Mouse (Mus musculus) testis, postnatal 14 days (tissue): Measurements from ENCODE around the gene Cphx2.
"Not testable (repeated sequence)": the region's sequence is repeated elsewhere in the genome, so short reads cannot be mapped to it uniquely, and the experiment has no call there.

Experiments
- DNase-seq: peaks from one replicate; pipeline ENCODE4 v3.0.0; 2021; ENCODE audit warnings: low spot score

The Cphx2 gene

GRCm38 (mm10) chr14:26081216-26081615, at the start of gene Cphx2:
Gene Cphx2 (plus strand): TSS chr14:26081516.
- DNase-seq: not testable (repeated sequence)

- DNase-seq: not testable (repeated sequence)
Observed at GRCm38 (mm10) chr14:26034364-26034763, 47.0 kb upstream of the Cphx2 start.

DNA sequence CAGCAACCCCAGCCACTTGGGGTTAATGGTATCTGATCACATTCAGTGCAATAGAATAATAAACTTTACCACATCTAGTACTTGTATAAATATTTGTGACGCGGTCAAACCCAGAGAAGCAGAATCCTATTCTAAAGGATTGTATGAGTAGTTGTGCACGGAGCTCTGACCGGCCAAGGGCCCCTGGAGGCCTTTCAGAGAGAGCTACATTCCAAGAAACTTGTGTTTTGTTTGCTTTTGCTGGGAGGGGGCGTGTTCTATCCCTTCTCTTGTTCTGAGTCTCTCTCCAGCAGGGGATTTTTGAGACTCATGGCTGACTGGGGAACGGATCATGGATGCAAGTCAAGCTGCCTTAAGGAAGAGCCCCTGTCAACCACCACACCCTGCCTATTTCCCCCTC, 45.9 kb upstream of the Cphx2 start:
- not testable (repeated sequence) for DNase-seq

DNA sequence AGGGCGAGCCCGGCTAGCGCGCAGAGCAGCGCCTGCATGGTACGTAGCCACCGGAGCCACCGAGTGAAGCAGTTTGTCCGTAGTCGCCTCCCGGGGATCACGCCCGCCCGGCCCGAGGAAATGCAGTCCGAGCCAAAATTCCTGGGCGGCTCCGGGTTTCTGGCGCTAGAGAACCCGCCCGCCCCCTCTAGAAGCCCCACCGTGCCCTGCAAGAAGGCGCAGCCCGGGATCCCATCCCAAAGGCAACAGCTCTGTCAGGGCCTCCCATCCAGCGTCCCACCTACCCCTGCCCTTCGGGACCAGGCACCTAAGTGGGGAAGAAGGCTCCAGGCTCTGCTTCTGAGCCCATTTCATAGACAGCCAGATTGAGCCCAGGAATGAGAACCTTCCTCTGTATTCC, 38.7 kb upstream of the Cphx2 start, which contains the start of gene Gm9780:
TSS of gene Gm9780 (minus strand) at position 101 of the 400 bp plus-strand sequence.
- not testable (repeated sequence) for DNase-seq

DNA sequence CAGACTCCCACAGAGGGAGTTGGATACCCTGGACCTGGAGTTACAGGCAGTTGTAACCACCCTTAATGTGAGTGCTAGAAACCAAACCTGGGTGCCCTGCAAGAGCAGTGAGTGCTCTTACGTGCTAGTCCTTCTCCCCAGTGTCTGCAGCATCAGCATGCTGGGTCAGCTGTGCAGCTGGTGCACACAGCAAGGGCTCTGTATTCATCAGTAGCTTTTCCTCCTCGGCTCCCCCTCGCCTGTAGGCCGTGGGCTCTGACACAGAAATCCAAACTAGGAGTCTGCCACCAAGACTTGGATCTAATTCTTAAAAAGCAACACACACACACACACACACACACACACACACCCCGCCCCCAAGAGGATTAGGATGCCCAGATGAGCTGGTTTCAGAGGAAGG, 36.3 kb upstream of the Cphx2 start:
- not testable (repeated sequence) for DNase-seq

GRCm38 (mm10) chr14:26047026-26047425, 34.3 kb upstream of the Cphx2 start:
- not testable (repeated sequence) for DNase-seq

DNA sequence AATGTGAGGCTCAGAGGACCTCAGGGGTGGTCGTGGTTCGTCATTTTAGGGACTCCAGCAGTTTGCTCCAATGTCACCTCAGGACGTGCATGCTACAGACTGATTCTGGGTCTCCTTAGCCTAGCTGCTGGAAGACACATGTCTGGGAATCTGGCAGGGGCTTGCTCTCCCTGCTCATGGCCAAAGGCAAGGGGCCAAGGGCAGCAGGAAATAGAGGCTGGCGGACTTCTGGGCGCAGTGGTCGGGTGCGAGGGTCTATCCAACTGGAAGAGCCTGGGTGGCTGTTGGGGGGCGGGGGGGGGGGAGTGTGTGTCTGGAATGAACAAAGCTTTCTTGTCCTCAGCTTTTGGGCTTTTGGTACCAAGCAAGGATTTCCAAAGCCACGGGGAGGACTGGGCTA, 32.5 kb upstream of the Cphx2 start:
- not testable (repeated sequence) for DNase-seq

- not testable (repeated sequence) for DNase-seq
Observed at GRCm38 (mm10) chr14:26058184-26058583, 23.1 kb upstream of the Cphx2 start.

DNA sequence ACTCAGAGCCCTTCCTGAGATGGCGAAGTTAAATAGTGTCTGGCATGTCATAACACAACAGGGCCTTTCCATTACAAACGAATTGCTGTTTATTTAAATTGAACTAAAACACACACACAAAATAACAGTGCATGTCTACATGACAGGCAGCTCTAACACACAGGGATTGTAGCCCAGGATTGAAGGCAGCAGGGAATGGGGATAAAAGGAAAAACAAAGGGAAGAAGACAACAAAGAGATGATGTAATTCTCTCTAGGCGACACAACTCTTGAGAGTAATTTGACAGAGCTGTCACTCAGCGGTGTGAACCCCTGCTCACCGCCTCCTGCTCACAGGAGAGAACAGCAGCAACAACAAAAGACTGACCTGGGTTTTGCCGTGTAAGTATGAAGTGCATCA, 22.0 kb upstream of the Cphx2 start:
- DNase-seq: not testable (repeated sequence)

GRCm38 (mm10) chr14:26066574-26067324, 14.6 kb upstream of the Cphx2 start:
- DNase-seq: not testable (repeated sequence)

- DNase-seq: not testable (repeated sequence)
Observed at GRCm38 (mm10) chr14:26067325-26067633, 14.0 kb upstream of the Cphx2 start, which contains the start of gene Tmem254c. Gene Tmem254c (minus strand): TSS chr14:26067355.

- DNase-seq: not testable (repeated sequence)
Observed at GRCm38 (mm10) chr14:26076620-26077390, 4.5 kb upstream of the Cphx2 start.

DNA sequence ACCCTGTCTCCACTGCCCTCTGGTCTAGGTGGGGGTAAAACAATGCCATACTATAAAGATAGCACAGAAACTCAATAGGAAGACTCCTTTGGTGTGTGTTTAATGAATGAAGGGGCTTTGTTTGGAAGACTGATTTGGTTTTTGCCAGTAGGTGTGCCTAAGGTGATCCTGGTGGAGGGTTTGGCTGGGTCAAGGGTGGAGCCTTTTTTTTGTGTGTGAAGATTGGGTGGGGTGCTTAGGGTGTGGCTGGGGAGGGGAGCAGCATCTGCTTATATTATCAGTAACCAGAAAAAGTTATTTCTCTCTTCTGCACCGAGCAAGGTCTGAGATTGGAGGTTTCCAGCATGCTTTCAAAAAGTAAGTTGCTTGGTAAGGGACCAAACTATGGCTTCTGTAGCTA, 681 bp downstream of the Cphx2 start, which contains the start of gene Cphx3:
TSS of gene Cphx3 (plus strand) at position 301 of the 400 bp plus-strand sequence.
- not testable (repeated sequence) for DNase-seq

DNA sequence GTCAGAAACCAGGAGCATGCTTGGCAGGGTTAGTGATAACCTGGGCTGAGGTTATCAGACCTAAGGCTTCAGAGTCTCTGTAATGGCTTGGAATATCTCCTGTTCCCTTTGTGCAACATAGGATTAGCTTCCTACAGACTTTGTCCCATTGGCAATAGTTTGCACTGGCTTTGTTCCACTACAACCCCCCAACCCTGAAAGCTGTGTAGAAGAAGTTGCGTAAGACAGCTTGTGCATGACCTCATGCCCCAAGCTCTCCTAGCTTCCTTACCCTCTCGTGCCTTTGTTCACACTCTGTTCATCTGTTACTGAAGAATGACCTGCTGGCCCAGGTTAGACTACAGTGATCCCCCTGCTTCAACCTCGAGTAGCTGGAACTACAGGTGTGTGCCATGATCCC, 16.3 kb downstream of the Cphx2 start:
- DNase-seq: not testable (repeated sequence)

DNA sequence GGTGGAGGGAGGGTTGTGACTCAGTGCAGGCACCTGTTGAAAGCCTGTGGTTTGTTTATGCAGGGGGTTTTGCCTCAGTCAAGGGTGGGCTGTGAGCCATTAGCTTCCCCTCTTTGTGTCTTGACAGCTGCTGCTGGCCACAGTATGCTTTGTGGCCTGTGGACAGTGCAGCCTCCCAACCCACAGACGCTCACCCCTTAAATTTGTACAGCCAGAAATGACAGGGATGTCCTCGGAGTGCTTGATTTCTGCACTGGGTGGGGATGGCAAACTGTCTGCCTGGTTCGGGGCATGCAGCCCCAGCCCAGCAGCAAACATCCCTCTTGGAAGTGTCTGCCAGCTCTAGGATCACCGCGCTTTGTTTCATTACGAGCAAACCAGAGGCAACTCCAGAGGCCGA, 36.8 kb downstream of the Cphx2 start, which contains the start of gene Duxbl2:
TSS of gene Duxbl2 (plus strand) at position 200 of the 400 bp plus-strand sequence.
- DNase-seq: not testable (repeated sequence)

DNA sequence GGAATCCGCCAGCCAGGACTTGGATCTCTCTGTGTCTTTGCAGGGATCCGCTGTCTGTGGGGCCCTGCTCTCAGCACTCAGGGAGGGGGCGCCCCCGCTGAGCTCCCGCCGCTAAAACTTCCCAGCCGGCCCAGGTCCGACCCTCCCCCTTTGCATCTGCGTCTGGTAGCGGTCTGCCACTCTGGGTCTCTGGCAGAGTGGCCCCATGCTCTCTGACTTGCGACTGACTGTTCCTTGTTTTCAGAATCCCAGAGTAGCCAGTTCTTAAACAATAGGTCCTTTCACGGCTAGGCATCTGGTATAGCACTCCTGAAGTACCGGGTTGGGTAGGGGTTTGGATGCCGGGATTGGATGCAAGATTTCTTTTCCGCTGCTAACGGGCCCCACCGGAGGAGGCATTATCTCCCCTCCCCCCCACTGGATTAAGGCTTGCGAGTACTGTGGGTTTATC, 37.3 kb downstream of the Cphx2 start:
- DNase-seq: not testable (repeated sequence)

DNA sequence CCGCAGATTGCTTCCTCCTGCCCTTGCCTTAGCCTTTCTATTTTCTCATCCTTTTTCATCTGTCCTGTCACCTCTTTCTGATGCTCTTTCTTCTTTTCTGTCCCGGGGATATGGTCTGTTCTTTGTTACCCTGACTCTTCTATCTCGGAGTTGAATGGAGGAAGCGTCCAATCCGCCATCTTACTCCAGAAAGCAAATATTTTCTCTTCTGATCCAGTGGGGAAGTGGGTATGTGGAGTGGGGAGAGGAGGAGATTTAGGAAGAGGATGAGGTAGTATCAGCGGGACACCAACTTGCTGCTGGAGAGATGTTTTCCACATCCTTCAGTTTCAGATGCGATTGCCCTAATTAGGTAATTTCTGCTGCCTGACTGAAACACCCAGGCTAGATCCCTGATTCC, 37.8 kb downstream of the Cphx2 start:
- DNase-seq: not testable (repeated sequence)
